Mouse (Mus musculus) intestine, embryonic 15.5 days (tissue): ENCODE data around the gene Ncam1. TPM values are rescaled to one million over a fixed set of nuclear protein-coding genes. Genes with fewer than 3 reads are reported as not detected.

Experiments used
- ATAC-seq: fragments of 200-750 bp; cut with Nextera tagmentation; 2 replicates; pipeline ENCODE4 v1.8.0; 2017; ENCODE audit warnings: moderate TSS enrichment, moderate library complexity
- H3K27ac ChIP-seq: fragments of 300-500 bp; sonication (generic); 2 replicates; pipeline ENCODE4 v1.5.1; 2015; ENCODE audit warnings: mild to moderate bottlenecking, inconsistent platforms
- H3K27me3 ChIP-seq: fragments of 300-500 bp; sonication (generic); replicated peaks from 2 replicates; pipeline ENCODE4 v1.6.1; 2015; ENCODE audit warnings: inconsistent platforms
- H3K36me3 ChIP-seq: fragments of 300-500 bp; sonication (generic); 2 replicates; pipeline ENCODE4 v1.6.1; 2015; ENCODE audit warnings: inconsistent platforms
- H3K4me1 ChIP-seq: fragments of 300-500 bp; sonication (generic); replicated peaks from 2 replicates; pipeline ENCODE4 v1.6.1; 2015; ENCODE audit warnings: inconsistent platforms
- H3K4me2 ChIP-seq: fragments of 300-500 bp; sonication (generic); replicated peaks from 2 replicates; pipeline ENCODE4 v1.6.1; 2015; ENCODE audit warnings: mild to moderate bottlenecking, inconsistent platforms
- H3K4me3 ChIP-seq: fragments of 300-500 bp; sonication (generic); replicated peaks from 2 replicates; pipeline ENCODE4 v1.5.1; 2015; ENCODE audit warnings: inconsistent platforms
- H3K9ac ChIP-seq: fragments of 300-500 bp; sonication (generic); 2 replicates; pipeline ENCODE4 v1.6.1; 2015; ENCODE audit warnings: inconsistent platforms
- H3K9me3 ChIP-seq: fragments of 300-500 bp; sonication (generic); 2 replicates; pipeline ENCODE4 v1.6.1; 2016; ENCODE audit warnings: inconsistent platforms
- WGBS: fragments of 180-500 bp; shearing (Covaris S2); methylation state at CpG from one replicate; pipeline ENCODE4 v1.1.7; 2015; 5-methylcytosine and 5-hydroxymethylcytosine counted together
- polyA plus RNA-seq: library from polyadenylated mRNA; unstranded; fragments of >200 nt; fragmentation: Nextera tagmentation; extraction: Ambion mirVana; gene quantifications from 2 replicates; pipeline ENCODE4 v1.2.1, GENCODE M21; 2015

Ncam1 gene
- polyA plus RNA-seq, 1 experiment from 2014 or later, result 77.5 TPM

- no peak overlapping the region for H3K9ac ChIP-seq
- H3K27me3 ChIP-seq, result no peaks in the 10 kb centered on the region
- H3K4me3 ChIP-seq, result no peak overlapping the region
- no peak for ATAC-seq
- 52% methylated on average over 2 of the region's 2 CpGs for WGBS
- H3K4me2 ChIP-seq, result no peak overlapping the region
- H3K9me3 ChIP-seq, result no peaks in the 10 kb centered on the region
- no peak overlapping the region for H3K27ac ChIP-seq
- peaks cover 9% of the 10 kb centered on the region; the same call in 1 of the 2 replicates for H3K4me1 ChIP-seq
- H3K36me3 ChIP-seq, result no peaks in the 10 kb centered on the region
Observed at GRCm38 (mm10) chr9:49744286-49744685, 54.4 kb downstream of the Ncam1 start.

GRCm38 (mm10) chr9:49739935-49740334 is 58.8 kb downstream of the Ncam1 start:
- H3K27me3 ChIP-seq, result no peaks in the 10 kb centered on the region
- H3K4me1 ChIP-seq, result no peaks in the 10 kb centered on the region
- H3K27ac ChIP-seq, result no peak overlapping the region
- H3K4me3 ChIP-seq, result no peak overlapping the region
- no peaks in the 10 kb centered on the region for H3K9me3 ChIP-seq
- 79% methylated on average over 6 of the region's 6 CpGs for WGBS
- no peak overlapping the region for H3K4me2 ChIP-seq
- H3K9ac ChIP-seq, result no peak overlapping the region
- H3K36me3 ChIP-seq, result no peaks in the 10 kb centered on the region
- no peak for ATAC-seq

DNA sequence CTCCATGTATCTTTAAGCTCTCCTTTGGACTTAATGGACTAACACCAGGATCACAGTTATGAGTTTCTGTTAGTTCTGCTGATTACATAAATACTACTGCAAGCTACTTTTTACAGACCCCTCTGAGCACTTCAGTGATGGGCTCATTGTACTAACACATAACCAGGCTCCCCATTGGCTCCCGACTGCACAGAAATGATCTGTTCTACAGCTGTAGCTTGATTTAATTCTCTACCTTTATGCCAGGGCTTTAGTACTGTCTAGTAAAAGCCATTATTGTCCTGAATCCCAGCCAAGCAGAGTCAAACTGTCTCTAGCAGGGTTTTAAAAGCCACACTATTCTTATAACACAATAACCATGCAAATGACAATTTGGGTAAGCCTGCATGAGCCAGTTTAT is 60.2 kb downstream of the Ncam1 start:
- Histone ChIP-seq H3K4me3 (no peak overlapping the region), H3K9me3 (no peaks in the 10 kb centered on the region), H3K4me2 (no peak overlapping the region), H3K36me3 (no peaks in the 10 kb centered on the region), H3K9ac (no peak overlapping the region), H3K4me1 (no peaks in the 10 kb centered on the region), H3K27ac (no peak overlapping the region), H3K27me3 (no peaks in the 10 kb centered on the region)
- WGBS, result 63% methylated on average over 1 of the region's 1 CpGs
- ATAC-seq, result no peak

DNA sequence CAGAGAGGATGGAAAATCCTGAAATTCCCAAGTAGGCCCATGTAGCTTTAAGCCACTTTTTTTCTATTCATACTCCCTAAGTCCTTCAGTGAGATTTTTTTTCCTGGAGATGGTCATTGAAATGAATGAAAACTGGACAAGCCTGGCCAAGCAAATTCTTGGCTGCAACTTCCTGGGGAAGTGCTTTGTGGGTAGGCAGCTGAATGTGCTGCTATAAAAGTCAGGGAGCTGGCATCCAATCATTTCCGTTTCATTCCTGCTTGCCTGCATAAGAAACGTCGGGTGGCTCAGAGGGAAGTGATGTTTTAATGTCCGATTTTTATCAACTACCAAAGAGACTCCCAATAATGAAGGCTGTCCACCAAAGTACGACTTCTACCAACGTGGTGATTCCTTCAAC is 61.6 kb downstream of the Ncam1 start:
- Histone ChIP-seq H3K4me1 (no peaks in the 10 kb centered on the region), H3K36me3 (no peaks in the 10 kb centered on the region), H3K9me3 (no peaks in the 10 kb centered on the region), H3K27ac (no peak overlapping the region), H3K4me2 (no peak overlapping the region), H3K27me3 (no peaks in the 10 kb centered on the region), H3K4me3 (no peak overlapping the region), H3K9ac (no peak overlapping the region)
- ATAC-seq, result no peak
- WGBS, result 89% methylated on average over 6 of the region's 6 CpGs

DNA sequence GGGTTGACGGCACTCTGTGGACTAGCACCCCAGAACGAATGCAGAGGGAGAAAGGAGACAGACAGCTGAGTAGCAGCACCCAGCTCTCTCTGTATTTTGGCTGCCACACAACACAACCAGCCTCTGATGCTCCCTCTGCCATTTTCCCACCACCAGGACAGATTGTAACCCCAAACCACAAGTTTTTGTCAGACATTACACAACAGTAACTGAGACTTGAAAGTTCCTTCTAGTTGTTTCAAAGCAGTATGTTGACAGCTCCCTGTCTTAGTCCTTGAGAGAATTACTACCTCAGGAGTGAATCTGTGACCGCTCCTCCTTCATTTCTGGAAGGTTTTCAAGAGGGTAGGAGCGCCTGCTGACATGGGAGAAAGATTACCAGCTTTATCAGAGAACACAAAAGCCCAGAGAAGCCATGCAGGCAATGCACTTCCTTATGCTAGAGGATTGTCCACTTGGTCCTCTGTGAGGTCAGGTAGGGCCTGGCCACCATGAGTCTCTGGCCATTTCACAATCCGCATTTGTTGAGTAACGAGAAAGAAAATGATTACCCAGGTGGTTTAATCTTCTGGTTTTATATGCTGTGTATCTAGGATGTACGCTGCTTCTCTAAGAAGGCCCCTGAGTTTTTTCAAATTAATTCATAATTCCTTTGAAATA is 64.2 kb downstream of the Ncam1 start:
- Histone ChIP-seq H3K9me3 (no peaks in the 10 kb centered on the region), H3K27me3 (no peaks in the 10 kb centered on the region), H3K9ac (no peak overlapping the region), H3K4me2 (no peak overlapping the region), H3K4me3 (no peak overlapping the region), H3K4me1 (no peaks in the 10 kb centered on the region), H3K27ac (no peak overlapping the region), H3K36me3 (no peaks in the 10 kb centered on the region)
- ATAC-seq, result no peak
- WGBS, result 81% methylated on average over 7 of the region's 7 CpGs

GRCm38 (mm10) chr9:49733726-49734125 is 65.0 kb downstream of the Ncam1 start:
- Histone ChIP-seq H3K27ac (no peak overlapping the region), H3K4me2 (no peak overlapping the region), H3K9me3 (no peaks in the 10 kb centered on the region), H3K27me3 (no peaks in the 10 kb centered on the region), H3K36me3 (no peaks in the 10 kb centered on the region), H3K4me1 (no peaks in the 10 kb centered on the region), H3K9ac (no peak overlapping the region), H3K4me3 (no peak overlapping the region)
- no peak for ATAC-seq
- 82% methylated on average over 5 of the region's 5 CpGs for WGBS

DNA sequence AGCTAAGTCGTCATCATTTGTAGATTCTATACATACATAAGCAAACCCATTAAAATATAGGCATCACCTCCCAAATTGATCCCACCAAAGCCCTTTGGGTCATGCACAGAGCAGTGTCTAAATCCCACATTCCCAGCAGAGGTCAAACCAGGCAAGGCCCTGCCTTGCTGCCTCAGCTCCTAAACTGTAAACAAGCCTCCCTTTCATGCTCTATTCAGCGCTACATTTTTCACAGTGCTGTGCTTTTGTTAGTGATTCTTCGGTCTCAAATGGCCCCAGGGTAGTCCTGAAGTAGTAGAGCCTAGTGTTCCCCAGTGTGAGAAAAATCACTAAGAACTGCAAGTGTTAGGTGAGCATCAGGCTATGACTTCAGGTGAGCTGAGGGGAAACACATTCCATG is 69.2 kb downstream of the Ncam1 start:
- WGBS, result 38% methylated on average over 3 of the region's 3 CpGs
- H3K4me3 ChIP-seq, result no peak overlapping the region
- no peaks in the 10 kb centered on the region for H3K27me3 ChIP-seq
- no peaks in the 10 kb centered on the region for H3K4me1 ChIP-seq
- no peak overlapping the region for H3K27ac ChIP-seq
- ATAC-seq, result no peak
- no peak overlapping the region for H3K9ac ChIP-seq
- no peaks in the 10 kb centered on the region for H3K9me3 ChIP-seq
- no peaks in the 10 kb centered on the region for H3K36me3 ChIP-seq
- no peak overlapping the region for H3K4me2 ChIP-seq

GRCm38 (mm10) chr9:49728211-49728610 is 70.5 kb downstream of the Ncam1 start:
- Histone ChIP-seq H3K9ac (no peak overlapping the region), H3K9me3 (no peaks in the 10 kb centered on the region), H3K36me3 (no peaks in the 10 kb centered on the region), H3K27ac (no peak overlapping the region), H3K27me3 (no peaks in the 10 kb centered on the region), H3K4me2 (no peak overlapping the region), H3K4me1 (no peaks in the 10 kb centered on the region), H3K4me3 (no peak overlapping the region)
- ATAC-seq, result no peak
- WGBS, result 64% methylated on average over 8 of the region's 8 CpGs

DNA sequence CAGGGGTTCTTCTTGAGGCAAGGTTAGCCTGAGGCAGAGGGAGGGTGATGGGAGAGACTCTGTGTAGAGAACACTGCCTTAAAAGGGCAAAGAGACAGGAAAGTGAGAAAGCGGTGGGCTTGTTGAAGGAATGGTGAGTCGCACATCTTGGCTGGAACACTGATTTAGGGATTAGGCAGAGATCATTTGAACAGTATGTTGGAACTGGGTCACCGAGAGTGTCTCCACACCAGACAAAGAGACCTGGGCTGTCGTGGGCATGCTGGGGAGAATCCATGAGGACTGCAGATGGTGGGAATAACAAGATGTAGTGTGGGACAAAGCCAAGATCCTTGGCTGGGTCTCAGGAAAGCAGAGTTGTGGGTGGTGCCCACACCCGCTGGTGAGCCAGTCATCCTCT is 76.0 kb downstream of the Ncam1 start:
- no peak overlapping the region for H3K27ac ChIP-seq

GRCm38 (mm10) chr9:49715121-49715520 is 83.6 kb downstream of the Ncam1 start:
- Histone ChIP-seq H3K4me2 (no peak overlapping the region), H3K4me1 (no peaks in the 10 kb centered on the region), H3K27me3 (no peaks in the 10 kb centered on the region), H3K9me3 (no peaks in the 10 kb centered on the region), H3K9ac (no peak overlapping the region), H3K36me3 (no peaks in the 10 kb centered on the region), H3K27ac (no peak overlapping the region), H3K4me3 (no peak overlapping the region)
- ATAC-seq, result no peak

More for the DNA sequence above, 76.0 kb downstream of the Ncam1 start:
- no peaks in the 10 kb centered on the region for H3K4me1 ChIP-seq
- no peak overlapping the region for H3K4me3 ChIP-seq
- H3K4me2 ChIP-seq, result no peak overlapping the region
- H3K9me3 ChIP-seq, result no peaks in the 10 kb centered on the region
- WGBS, result 64% methylated on average over 5 of the region's 5 CpGs
- H3K9ac ChIP-seq, result no peak overlapping the region
- ATAC-seq, result no peak
- no peaks in the 10 kb centered on the region for H3K27me3 ChIP-seq
- no peaks in the 10 kb centered on the region for H3K36me3 ChIP-seq

DNA sequence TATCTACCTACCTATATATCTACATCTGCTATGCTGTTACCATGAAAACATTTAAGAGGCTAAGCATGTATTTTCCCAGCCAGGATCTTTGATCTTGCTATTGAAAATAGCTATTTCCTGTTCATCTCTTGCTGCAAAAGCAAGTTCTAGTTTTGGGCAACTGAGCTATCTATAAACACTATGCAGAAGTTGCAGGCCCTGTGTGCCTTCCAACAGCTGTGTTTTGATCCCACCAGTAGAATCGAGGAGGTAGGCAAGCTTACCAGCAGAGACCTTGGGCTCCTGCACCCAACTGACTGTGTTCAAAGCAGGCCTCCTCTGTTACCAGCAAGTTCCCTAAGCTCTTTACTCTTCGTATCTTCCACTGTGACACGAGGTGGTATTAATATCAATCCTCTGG is 84.6 kb downstream of the Ncam1 start:
- 81% methylated on average over 3 of the region's 3 CpGs for WGBS
- H3K27ac ChIP-seq, result no peak overlapping the region

DNA sequence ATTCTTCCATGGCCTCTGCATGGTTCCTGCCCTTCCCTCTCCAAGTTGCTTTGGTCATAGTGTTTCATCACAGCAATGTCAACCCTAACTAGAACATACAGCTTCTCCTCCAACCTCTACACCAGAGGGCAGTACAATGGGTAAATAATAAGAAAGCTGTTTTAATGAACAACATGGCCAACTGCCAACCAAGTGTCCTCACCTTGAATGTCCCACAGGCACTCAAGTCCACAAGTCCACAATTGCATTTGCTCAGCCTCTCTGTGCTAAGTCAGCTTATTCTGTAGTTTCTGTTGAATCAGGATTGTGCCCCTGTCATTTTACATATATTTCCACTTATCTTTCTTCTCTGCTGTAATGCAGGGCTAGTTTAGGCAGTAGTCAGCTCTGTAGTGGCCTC is 91.1 kb downstream of the Ncam1 start:
- no peaks in the 10 kb centered on the region for H3K4me1 ChIP-seq
- no peaks in the 10 kb centered on the region for H3K9me3 ChIP-seq
- no peak overlapping the region for H3K4me3 ChIP-seq
- H3K27me3 ChIP-seq, result no peaks in the 10 kb centered on the region
- H3K27ac ChIP-seq, result no peak overlapping the region
- no peak overlapping the region for H3K4me2 ChIP-seq
- ATAC-seq, result no peak
- H3K36me3 ChIP-seq, result no peaks in the 10 kb centered on the region
- no peak overlapping the region for H3K9ac ChIP-seq

More for the DNA sequence above, 84.6 kb downstream of the Ncam1 start:
- no peak for ATAC-seq
- no peaks in the 10 kb centered on the region for H3K36me3 ChIP-seq
- no peak overlapping the region for H3K4me3 ChIP-seq
- H3K9ac ChIP-seq, result no peak overlapping the region
- H3K4me1 ChIP-seq, result no peaks in the 10 kb centered on the region
- H3K27me3 ChIP-seq, result no peaks in the 10 kb centered on the region
- no peaks in the 10 kb centered on the region for H3K9me3 ChIP-seq
- H3K4me2 ChIP-seq, result no peak overlapping the region

- 89% methylated on average over 9 of the region's 9 CpGs for WGBS
- Histone ChIP-seq H3K36me3 (no peaks in the 10 kb centered on the region), H3K4me3 (no peak overlapping the region), H3K9me3 (no peaks in the 10 kb centered on the region), H3K4me1 (no peaks in the 10 kb centered on the region), H3K4me2 (no peak overlapping the region), H3K27me3 (no peaks in the 10 kb centered on the region), H3K9ac (no peak overlapping the region), H3K27ac (no peak overlapping the region)
- no peak for ATAC-seq
Observed at GRCm38 (mm10) chr9:49704196-49704967, 94.3 kb downstream of the Ncam1 start.
